Mouse (Mus musculus) adrenal gland, adult 2 months (tissue): ENCODE measurements around the gene Mrpl1. TPM values are rescaled to one million over a fixed set of nuclear protein-coding genes. Genes with fewer than 3 reads are reported as not detected.

Experiments used
- DNase-seq: peaks from one replicate; pipeline ENCODE4 v3.0.0; 2021
- long read RNA-seq: library from polyadenylated mRNA; stranded (forward); transcript quantifications from one replicate; pipeline ENCODE4 v2.0.0, GENCODE M21; 2021
- polyA plus RNA-seq: library from polyadenylated mRNA; depleted of rRNA; stranded (reverse); fragments of >200 nt; gene quantifications from 2 replicates; pipeline ENCODE4 v1.2.3, GENCODE M21; 2012; rRNA removed
- total RNA-seq, 2 experiments: library from RNA; stranded (reverse); gene quantifications; 2 replicates each; pipeline ENCODE4 v1.2.3; 2021

Mrpl1 gene
- total RNA-seq, result 10 to 100 TPM; 18.2 to 24.5 TPM
- 1.8 and 2.6 TPM in 2 replicates for polyA plus RNA-seq
- long read RNA-seq, transcript Mrpl1-201 (9 exons, 3,431 nt), result major isoform, 11 of 13 reads
- long read RNA-seq, partial matches to known transcripts, result 0 of 13 reads
- long read RNA-seq, other reads (novel, unspliced or antisense), result 1 of 13 reads

GRCm38 (mm10) chr5:96209459-96209858, at the start of gene Mrpl1:
Mrpl1 (plus strand) TSS chr5:96209493.
- peak; percentile 58 for DNase-seq

- DNase-seq, result peak; percentile 67
Measured at GRCm38 (mm10) chr5:96160467-96161262, 48.6 kb upstream of the Mrpl1 start.

GRCm38 (mm10) chr5:96161263-96161577, 48.1 kb upstream of the Mrpl1 start:
- DNase-seq, result no peak

DNA sequence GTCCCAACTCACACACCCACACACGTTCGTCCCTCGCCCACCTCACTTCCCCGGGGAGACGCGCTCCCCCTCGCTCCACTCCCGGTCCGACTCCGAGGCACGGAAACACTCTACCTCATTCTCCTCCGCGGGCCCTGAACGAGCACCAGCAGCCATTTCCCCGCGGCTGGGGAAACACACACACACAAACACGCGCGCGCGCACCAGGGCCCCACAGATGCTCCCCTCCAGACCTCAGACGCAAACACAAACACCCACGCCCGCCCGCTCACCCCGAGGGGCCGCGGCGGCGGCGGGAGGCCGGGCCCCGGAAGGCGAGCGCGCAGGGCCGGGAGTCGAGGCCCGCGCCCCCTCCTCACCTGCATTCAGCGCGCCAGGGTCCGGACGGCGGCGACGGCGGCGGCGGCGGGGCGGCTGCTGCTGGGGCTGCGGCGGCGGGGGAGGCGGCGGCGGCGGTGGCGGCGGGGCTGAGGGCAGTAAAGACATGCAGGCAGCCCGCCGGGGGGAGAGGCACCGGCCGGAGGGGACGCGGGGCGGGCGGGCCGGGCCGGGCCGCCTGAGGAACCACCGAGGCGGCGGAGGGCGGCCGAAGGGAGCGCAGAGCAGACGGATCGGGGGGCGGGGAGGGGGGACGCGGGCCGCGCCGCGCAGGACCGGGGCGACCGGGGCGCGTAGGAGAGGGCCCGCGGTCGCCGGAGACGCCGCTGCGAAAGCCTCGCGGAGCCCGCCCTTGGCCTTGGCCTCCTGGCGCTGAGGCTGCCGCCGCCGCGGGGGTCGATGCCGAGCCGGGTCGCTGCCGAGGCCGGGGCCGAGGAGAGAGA, 47.5 kb upstream of the Mrpl1 start:
- DNase-seq, result peak; percentile 76

DNA sequence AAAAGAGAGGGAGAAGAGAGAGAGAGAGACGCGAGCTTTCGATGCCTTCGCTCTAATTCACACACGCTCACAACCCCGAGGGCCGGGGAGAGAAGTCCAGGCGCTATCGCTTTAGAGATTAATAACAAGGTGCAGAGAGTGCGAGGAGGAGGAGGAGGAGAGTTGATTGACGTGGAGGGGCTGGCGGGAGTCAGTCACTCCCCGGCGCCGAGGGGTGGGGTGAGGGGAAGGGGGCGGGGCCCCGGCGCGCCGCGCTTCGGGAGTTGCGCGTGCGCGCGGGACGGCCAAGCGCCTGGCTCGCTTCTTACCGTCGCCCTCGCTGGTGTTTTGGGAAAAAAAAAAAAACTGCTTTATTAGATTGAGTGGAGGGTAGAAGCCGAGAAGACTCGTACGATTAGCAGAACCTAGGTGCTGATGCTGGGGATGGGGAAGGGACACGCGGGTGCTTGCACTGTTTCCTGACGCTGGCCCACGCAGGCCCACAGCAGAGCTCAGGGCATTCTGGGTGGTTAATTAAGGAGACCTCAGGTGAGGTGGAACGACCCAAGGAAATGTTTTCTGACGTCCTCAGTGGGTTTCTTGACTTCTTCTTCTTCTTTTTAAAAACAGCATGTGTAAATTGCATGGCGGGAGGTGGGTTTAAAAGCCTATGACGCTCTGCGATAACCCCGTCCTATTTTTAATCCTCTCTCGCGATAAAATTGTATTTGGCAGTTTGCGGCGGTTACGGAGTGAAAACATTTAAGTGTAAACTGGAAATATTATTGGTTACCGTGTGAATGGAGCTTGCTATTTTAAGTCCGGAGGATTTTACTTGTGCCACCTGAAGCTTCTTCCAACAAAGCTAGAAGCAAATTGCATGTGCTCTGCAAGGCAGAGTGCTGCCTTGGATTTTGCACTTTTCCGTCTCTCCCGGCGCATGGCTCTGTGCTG, 46.6 kb upstream of the Mrpl1 start:
- peak; percentile 91 for DNase-seq

GRCm38 (mm10) chr5:96163396-96164020, 45.8 kb upstream of the Mrpl1 start:
- DNase-seq, result no peak

DNA sequence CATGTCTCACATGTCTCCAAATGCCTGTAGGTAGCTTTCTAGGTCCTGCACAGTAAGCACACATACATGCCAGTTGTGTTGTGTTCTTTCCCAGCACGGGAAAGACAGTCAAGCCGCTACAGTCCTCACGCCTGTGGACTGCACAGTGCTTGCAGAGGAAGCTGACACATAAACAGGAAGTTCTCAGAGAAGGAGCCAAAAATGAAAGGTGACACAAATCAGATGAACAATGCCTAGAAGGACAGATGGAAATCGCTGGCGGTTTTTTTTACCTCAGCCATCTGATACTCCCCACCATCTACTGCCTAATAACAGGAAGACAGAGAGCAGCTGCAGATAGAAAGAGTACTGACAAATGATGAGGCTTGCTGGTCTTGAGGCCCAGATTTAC, 45.3 kb upstream of the Mrpl1 start, which contains the start of gene Cnot6l:
Gene Cnot6l (minus strand): TSS at position 151 of the 391 bp plus-strand sequence.
- DNase-seq, result peak; percentile 42

GRCm38 (mm10) chr5:96166761-96167160, 42.5 kb upstream of the Mrpl1 start:
- no peak for DNase-seq

DNA sequence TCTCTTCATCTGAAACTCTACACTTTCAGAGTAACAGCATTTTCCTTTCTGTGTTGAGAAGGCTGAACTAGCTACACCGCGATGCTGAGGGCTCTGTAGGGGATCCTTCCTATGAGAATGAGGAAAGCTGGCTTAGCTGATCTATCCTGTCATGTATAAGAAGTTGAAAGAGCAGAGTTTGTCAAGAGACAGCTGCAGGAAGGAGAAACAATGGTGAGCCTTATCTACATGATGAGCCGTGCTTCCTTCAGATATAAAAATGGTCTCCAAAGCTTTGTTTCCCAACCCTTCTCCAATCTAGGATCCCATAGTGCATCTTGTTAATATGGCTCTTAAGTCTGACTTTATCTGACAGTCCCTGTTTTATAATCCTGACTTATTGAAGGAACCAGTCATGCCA, 38.9 kb upstream of the Mrpl1 start:
- DNase-seq, result no peak

GRCm38 (mm10) chr5:96171765-96172164, 37.5 kb upstream of the Mrpl1 start:
- no peak for DNase-seq

DNA sequence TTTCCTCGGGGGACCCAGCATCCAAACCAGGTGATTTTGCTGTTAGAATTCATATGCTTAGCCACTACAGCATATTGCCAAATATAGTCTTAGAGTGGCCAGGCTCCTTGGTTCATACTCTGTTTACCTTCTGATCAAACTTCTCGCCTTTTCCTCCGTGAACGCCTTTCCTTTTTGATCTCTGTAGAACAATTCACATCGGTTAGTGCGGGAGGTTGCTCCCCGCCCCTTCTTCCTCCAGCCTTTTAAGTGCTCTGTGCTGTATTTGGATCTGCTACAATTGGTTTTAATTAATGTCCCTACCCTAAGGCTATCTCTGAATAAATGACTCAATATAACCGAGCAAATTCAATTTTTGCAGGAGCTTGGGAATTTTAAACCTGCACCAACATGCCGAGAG, 33.2 kb upstream of the Mrpl1 start:
- DNase-seq, result no peak

GRCm38 (mm10) chr5:96176879-96177358, 32.4 kb upstream of the Mrpl1 start:
- DNase-seq, result peak; percentile 10

GRCm38 (mm10) chr5:96183211-96183610, 26.1 kb upstream of the Mrpl1 start:
- no peak for DNase-seq

- no peak for DNase-seq
Measured at GRCm38 (mm10) chr5:96183987-96184386, 25.3 kb upstream of the Mrpl1 start.

GRCm38 (mm10) chr5:96189761-96190160, 19.5 kb upstream of the Mrpl1 start:
- no peak for DNase-seq

DNA sequence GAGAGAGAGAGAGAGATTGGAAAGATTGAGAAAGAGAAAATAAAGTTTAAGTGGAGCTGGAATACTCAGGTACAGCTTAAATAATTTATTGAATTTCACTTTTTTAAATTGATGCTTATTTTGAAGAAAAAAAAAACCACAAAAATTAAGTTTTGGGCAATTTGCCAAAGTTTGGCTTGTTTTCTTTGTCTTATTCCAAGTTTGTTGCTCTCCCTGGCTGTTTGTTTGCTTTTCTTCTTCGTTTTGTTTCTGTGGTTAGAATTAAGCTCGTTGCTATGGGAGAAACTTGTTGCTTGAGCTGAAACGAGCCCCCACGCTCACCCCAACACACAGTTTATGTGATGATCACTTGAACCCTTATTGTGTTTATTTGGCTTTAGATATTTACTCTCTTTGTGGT, 18.0 kb upstream of the Mrpl1 start:
- DNase-seq, result no peak

DNA sequence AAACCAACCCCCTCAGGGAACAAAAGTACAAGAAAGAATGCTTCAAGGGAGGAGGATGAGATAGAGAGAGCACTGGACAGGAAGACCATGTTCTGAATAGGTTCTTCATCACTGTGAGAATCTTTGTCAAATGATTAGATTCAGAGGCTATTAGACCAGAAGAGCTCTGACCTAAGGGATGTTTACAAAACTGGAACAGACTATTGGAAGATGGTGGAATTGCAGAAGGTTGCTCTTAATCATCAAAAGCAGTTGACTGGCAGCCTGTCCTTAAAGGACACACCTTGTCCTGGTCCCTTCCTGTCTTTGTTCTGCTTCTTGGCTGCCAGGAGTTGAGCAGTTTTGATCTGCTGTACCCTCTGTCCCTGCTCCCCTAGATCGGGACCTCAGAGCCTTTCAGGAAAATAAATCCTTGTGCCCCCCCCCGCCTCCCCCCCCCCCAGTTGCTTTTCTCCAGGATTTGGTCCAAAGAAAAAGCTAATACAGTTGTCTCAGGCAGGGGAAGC, 12.7 kb upstream of the Mrpl1 start:
- DNase-seq, result no peak

DNA sequence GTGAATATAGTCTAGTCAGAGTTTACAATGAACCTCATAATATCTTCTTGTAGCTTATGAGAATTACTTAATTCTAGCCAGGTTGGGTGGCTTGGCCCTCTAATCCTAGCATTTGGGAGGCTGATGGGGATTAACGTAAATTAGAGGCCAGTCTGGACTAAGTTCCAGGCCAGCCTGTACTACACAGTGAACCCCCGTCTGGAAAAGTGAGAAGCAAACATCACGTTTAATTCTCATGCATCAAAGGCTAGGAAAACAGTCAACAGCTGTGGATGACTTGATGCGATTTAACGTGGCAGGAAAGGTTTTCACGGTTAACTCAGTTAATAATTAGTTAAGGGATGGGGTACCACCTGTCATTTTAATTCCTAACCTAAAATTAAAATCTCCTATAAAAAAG, 11.0 kb upstream of the Mrpl1 start:
- DNase-seq, result no peak

DNA sequence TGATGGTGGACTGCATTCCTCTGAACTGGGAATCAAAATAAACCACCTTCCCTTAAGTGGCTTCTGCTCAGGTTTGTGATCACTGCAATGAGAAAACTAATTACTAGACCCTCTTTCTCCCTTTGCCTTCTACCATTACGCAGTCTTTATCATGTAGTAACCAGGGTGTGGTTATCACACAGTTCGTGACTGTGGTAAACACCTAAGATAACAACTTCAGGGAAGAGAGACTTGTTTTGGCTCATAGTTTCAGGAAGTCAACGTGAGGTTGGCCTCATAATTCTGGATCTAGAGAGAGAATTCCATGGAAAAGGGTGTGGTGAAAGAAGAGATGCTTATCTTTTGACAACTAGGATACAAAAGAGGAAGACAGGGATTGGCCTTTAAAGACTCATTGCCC, 9.0 kb upstream of the Mrpl1 start:
- DNase-seq, result no peak

DNA sequence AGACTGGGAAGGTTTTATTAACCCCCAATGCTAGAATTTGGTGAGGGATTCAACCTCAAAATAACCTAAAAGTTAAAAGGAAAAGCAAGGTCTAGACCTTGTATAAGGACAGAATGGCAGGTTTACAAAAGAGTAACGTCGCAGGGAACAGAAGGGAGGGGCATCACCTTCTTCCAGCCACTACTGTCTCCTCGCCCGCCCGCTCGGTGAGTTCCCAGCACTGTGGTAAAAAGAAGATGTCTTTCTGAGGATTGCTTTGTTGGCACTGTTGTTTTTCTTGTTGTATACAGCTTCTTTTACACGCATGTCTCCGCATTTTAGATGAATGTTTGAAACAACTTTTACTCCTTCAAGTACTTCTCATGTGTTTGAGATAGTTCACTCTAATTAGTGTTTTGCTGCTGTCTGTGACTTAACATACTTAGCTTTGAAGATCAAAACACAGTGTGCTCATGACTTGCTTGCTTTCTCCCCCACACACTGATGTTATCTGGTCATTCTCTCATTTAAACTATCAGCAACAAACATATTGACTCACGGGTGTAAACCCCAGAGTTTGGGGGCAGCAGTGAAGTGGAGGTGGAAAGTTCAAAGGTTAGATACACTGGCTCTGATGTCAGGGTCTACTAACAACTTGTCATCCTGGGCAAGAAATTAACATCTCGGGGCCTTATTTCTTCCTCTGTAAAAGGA, 7.7 kb upstream of the Mrpl1 start:
- no peak for DNase-seq
